Mouse (Mus musculus): Measurements from ENCODE around the gene Appbp2. TPM values are rescaled to one million over a fixed set of nuclear protein-coding genes. Genes with fewer than 3 reads are reported as not detected.
A peak's percentile ranks its signal among the peaks of the same experiment; 100 is the strongest.

The Appbp2 gene
- polyA plus RNA-seq, 1 experiment = 43.0 TPM

DNA sequence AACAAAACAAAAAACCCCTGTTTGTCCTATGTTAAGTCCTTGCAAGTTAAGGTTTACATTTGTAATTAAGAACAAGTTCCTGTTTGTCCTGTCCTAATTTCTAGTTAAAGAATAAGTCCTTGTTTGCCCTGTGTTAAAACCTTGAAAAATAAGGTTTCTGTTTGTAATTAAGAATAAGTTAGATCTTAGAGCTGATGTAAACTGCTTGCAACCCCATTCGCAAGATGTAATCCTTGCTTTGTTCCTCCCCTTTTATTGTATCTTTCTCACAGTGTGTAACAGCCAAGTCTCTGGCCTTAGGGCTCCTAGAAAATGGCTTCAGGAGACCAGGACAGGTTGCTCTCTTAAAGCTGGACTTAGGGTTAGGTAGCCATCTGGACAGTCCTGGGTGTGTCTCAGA, 32.5 kb upstream of the Appbp2 start:
- TF ChIP-seq CTCF (IDR thresholded peaks at IDR 0.05; ENCODE audit: borderline replicate concordance, insufficient read depth, low read depth, low read length) = no peak
- no peak for TF ChIP-seq POLR2A (IDR thresholded peaks at IDR 0.05; ENCODE audit: borderline replicate concordance, insufficient read depth, low read length)
- no peak overlapping the region for H3K4me3 ChIP-seq (replicated peaks; ENCODE audit: insufficient read depth, low read depth, low read length)
- H3K27me3 ChIP-seq (ENCODE audit: control insufficient read depth, insufficient read depth, low read length) = no peaks in the 10 kb centered on the region
- H3K4me1 ChIP-seq (ENCODE audit: control insufficient read depth, insufficient read depth, low read length) = no peaks in the 10 kb centered on the region
- 87% methylated on average over 1 of the region's 1 CpGs for WGBS
- no peak for DNase-seq
- H3K27ac ChIP-seq (ENCODE audit: insufficient read depth, low read length) = no peak overlapping the region

- H3K27me3 ChIP-seq (ENCODE audit: control insufficient read depth, insufficient read depth, low read length) = no peaks in the 10 kb centered on the region
- DNase-seq = no peak
- 46% methylated on average over 5 of the region's 5 CpGs for WGBS
- TF ChIP-seq CTCF (IDR thresholded peaks at IDR 0.05; ENCODE audit: borderline replicate concordance, insufficient read depth, low read depth, low read length) (no peak), POLR2A (IDR thresholded peaks at IDR 0.05; ENCODE audit: borderline replicate concordance, insufficient read depth, low read length) (no peak)
- H3K27ac ChIP-seq (ENCODE audit: insufficient read depth, low read length) = no peak overlapping the region
- H3K4me3 ChIP-seq (replicated peaks; ENCODE audit: insufficient read depth, low read depth, low read length) = no peak overlapping the region
- H3K4me1 ChIP-seq (ENCODE audit: control insufficient read depth, insufficient read depth, low read length) = no peaks in the 10 kb centered on the region
These were observed 29.7 kb upstream of the Appbp2 start for GRCm38 (mm10) chr11:85264635-85265034.

DNA sequence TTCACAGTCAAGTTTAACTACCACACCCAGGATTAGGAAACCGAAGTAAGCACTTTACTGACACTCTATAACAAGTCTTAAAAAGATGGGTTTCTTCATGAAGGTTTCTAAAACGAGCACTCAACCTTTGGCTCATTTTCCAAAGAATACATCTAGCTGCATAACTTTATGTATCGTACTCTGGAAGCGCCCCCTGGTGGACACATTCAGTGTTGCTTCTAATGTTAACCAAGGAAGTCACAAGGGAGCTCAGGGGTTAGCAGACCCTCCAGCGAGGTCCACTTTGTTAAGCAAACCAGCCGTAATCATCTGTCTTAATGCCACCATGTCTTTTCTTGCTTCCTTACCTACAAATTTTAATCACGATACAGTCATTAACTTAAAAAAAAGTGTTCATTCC, 26.3 kb upstream of the Appbp2 start:
- 23% methylated on average over 7 of the region's 7 CpGs for WGBS
- H3K4me3 ChIP-seq (replicated peaks; ENCODE audit: insufficient read depth, low read depth, low read length) = no peak overlapping the region
- H3K4me1 ChIP-seq (ENCODE audit: control insufficient read depth, insufficient read depth, low read length) = no peaks in the 10 kb centered on the region
- TF ChIP-seq POLR2A (IDR thresholded peaks at IDR 0.05; ENCODE audit: borderline replicate concordance, insufficient read depth, low read length) (no peak), CTCF (IDR thresholded peaks at IDR 0.05; ENCODE audit: borderline replicate concordance, insufficient read depth, low read depth, low read length) (peak; percentile 56)
- DNase-seq = peak; percentile 57 to 70
- H3K27me3 ChIP-seq (ENCODE audit: control insufficient read depth, insufficient read depth, low read length) = no peaks in the 10 kb centered on the region
- no peak overlapping the region for H3K27ac ChIP-seq (ENCODE audit: insufficient read depth, low read length)

DNA sequence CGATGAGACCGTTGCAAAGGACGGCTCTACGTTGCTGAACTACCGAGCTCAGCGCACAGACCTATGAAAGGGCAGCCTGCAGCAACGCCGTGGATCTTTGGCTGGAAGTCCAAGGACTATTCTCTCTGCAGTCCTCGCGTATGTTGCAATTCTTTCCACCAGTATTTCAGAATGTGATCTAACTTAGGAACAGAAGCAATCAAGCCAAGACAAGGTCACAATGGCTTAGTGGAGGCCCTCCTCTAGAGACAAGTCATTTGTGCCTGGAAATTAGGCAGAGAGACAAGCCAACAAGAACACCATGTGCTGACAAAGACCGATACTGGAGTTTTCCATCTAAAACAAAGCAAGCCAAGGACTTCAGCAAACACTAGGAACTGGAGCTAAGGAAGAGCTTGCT, 24.0 kb upstream of the Appbp2 start:
- no peak for TF ChIP-seq CTCF (IDR thresholded peaks at IDR 0.05; ENCODE audit: borderline replicate concordance, insufficient read depth, low read depth, low read length)
- H3K4me1 ChIP-seq (ENCODE audit: control insufficient read depth, insufficient read depth, low read length) = no peaks in the 10 kb centered on the region
- H3K27ac ChIP-seq (ENCODE audit: insufficient read depth, low read length) = no peak overlapping the region
- no peak overlapping the region for H3K4me3 ChIP-seq (replicated peaks; ENCODE audit: insufficient read depth, low read depth, low read length)
- 90% methylated on average over 11 of the region's 11 CpGs for WGBS
- no peak for DNase-seq
- no peaks in the 10 kb centered on the region for H3K27me3 ChIP-seq (ENCODE audit: control insufficient read depth, insufficient read depth, low read length)

DNA sequence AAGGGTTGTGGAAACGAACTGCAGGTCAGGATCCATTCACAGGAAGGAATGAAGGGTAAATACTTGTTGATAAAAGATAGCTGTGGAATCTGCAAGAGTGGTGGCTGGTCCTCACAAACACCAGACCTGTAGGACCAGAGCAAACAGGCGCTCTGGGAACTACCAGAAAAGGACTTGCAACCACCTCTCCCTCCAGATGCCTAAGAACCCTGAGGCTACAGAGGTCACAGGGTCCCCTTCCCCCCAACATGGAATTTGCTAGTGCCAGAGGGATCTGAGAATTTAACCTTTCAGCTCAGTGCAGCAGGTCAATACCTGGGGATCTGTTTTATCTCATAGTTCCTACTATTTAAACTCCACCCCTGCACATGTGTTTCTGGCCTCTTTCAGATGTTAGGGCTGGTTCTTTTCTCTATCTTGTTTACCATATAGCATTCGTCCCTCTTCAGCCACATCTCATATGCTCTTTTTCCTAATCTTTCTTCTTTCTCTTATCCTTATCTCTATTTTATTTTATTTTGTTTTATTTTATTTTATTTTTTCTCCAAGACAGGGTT, 20.6 kb upstream of the Appbp2 start:
- TF ChIP-seq POLR2A (IDR thresholded peaks at IDR 0.05; ENCODE audit: borderline replicate concordance, insufficient read depth, low read length) (no peak), CTCF (IDR thresholded peaks at IDR 0.05; ENCODE audit: borderline replicate concordance, insufficient read depth, low read depth, low read length) (no peak)
- Histone ChIP-seq H3K4me3 (replicated peaks; ENCODE audit: insufficient read depth, low read depth, low read length) (no peak overlapping the region), H3K4me1 (ENCODE audit: control insufficient read depth, insufficient read depth, low read length) (no peaks in the 10 kb centered on the region), H3K27ac (ENCODE audit: insufficient read depth, low read length) (no peak overlapping the region), H3K27me3 (ENCODE audit: control insufficient read depth, insufficient read depth, low read length) (no peaks in the 10 kb centered on the region)
- DNase-seq = no peak
- 60% methylated on average over 3 of the region's 3 CpGs for WGBS

GRCm38 (mm10) chr11:85253641-85254040, 18.7 kb upstream of the Appbp2 start:
- no peaks in the 10 kb centered on the region for H3K27me3 ChIP-seq (ENCODE audit: control insufficient read depth, insufficient read depth, low read length)
- no peak for TF ChIP-seq POLR2A (IDR thresholded peaks at IDR 0.05; ENCODE audit: borderline replicate concordance, insufficient read depth, low read length)
- no peak for TF ChIP-seq CTCF (IDR thresholded peaks at IDR 0.05; ENCODE audit: borderline replicate concordance, insufficient read depth, low read depth, low read length)
- H3K4me1 ChIP-seq (ENCODE audit: control insufficient read depth, insufficient read depth, low read length) = no peaks in the 10 kb centered on the region
- H3K27ac ChIP-seq (ENCODE audit: insufficient read depth, low read length) = no peak overlapping the region
- H3K4me3 ChIP-seq (replicated peaks; ENCODE audit: insufficient read depth, low read depth, low read length) = no peak overlapping the region
- no peak for DNase-seq
- WGBS = 73% methylated on average over 7 of the region's 7 CpGs

DNA sequence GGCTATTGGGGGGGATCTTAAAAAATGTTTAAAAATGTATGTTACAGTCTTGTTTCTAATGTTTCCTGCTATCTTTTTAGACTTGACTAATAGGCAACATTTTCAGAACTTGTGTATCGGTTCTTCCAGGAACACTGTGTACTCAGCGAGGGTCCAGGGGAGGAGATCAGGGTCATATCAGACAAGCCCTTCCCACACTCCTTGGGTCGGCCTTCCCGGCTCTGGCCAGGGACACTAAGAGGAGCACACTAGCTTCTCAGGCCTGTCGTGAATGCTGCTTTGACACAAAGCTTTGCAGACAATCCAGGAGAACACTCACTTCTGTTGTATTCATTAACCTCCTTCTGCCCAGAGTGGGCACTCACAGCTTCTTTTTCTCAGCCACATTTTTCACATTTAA, 18.1 kb upstream of the Appbp2 start:
- WGBS = 79% methylated on average over 5 of the region's 5 CpGs
- Histone ChIP-seq H3K4me1 (ENCODE audit: control insufficient read depth, insufficient read depth, low read length) (no peaks in the 10 kb centered on the region), H3K4me3 (replicated peaks; ENCODE audit: insufficient read depth, low read depth, low read length) (no peak overlapping the region), H3K27me3 (ENCODE audit: control insufficient read depth, insufficient read depth, low read length) (no peaks in the 10 kb centered on the region), H3K27ac (ENCODE audit: insufficient read depth, low read length) (no peak overlapping the region)
- no peak for DNase-seq
- TF ChIP-seq POLR2A (IDR thresholded peaks at IDR 0.05; ENCODE audit: borderline replicate concordance, insufficient read depth, low read length) (no peak), CTCF (IDR thresholded peaks at IDR 0.05; ENCODE audit: borderline replicate concordance, insufficient read depth, low read depth, low read length) (no peak)

- no peak for DNase-seq
- TF ChIP-seq CTCF (IDR thresholded peaks at IDR 0.05; ENCODE audit: borderline replicate concordance, insufficient read depth, low read depth, low read length) (no peak), POLR2A (IDR thresholded peaks at IDR 0.05; ENCODE audit: borderline replicate concordance, insufficient read depth, low read length) (no peak)
- no peaks in the 10 kb centered on the region for H3K4me1 ChIP-seq (ENCODE audit: control insufficient read depth, insufficient read depth, low read length)
- H3K27me3 ChIP-seq (ENCODE audit: control insufficient read depth, insufficient read depth, low read length) = no peaks in the 10 kb centered on the region
- WGBS = 90% methylated on average over 5 of the region's 5 CpGs
- H3K4me3 ChIP-seq (replicated peaks; ENCODE audit: insufficient read depth, low read depth, low read length) = no peak overlapping the region
- no peak overlapping the region for H3K27ac ChIP-seq (ENCODE audit: insufficient read depth, low read length)
These were observed 17.0 kb upstream of the Appbp2 start for GRCm38 (mm10) chr11:85251955-85252354.
